Mouse (Mus musculus) lung, adult 2 months (tissue): Measurements from ENCODE around the gene Tns4.

Source experiments
- CTCF ChIP-seq: fragments of 200-500 bp; IDR thresholded peaks from 2 replicates; pipeline ENCODE4 v1.5.1; 2011; ENCODE audit warnings: mild to moderate bottlenecking, low read length, control low read depth; ENCODE audit not compliant: insufficient read depth
- POLR2A ChIP-seq: fragments of 200-500 bp; IDR thresholded peaks from 2 replicates; pipeline ENCODE4 v1.6.1; 2011; ENCODE audit warnings: low read depth, mild to moderate bottlenecking, control low read depth, low read length, borderline replicate concordance; ENCODE audit errors: extremely low read depth

- TF ChIP-seq CTCF = peak; percentile 19; the same call in 1 of the 2 replicates
- TF ChIP-seq POLR2A = no peak
Measured at GRCm38 (mm10) chr11:99040346-99040974, 48.6 kb downstream of the Tns4 start.
